Mouse (Mus musculus): ENCODE results near the gene Cd81. TPM values are rescaled to one million over a fixed set of nuclear protein-coding genes. Genes with fewer than 3 reads are reported as not detected.

Gene Cd81
- total RNA-seq, 2 experiments from 2014 or later, result 203 to 214 TPM

DNA sequence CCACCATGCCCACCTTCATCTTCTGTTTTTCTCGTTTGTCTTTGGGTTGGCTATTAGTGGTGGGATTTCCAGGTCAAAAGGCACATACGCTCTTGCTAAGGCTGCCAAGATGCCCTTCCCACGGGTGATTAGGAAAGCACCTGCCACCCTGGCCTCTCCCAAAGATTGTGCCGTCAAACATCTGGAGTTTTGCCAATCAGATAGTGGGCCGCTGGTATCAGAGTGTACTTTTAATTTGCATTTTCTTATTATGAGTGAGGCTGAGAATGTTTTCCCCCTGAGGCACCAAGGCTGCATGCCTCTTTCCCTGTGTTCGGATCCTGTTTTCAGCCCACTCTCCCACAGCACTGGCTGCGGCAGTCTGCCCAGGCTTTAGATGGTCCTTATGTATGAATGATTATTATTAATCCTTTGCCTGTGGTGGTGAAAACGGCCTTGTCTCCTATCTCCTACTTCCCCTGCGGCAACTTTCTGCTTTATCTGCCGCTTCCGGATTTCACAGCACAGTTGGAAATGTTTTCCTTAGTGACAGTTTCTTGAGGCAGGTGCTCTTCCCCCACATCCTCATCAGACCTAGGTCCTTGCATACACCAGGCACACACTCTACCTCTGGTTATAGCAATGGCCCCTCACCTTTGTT is 52.8 kb downstream of the Cd81 start:
- no peak for ATAC-seq (replicated peaks; ENCODE audit: low FRiP score, low TSS enrichment, poor library complexity, severe bottlenecking)

- no peak for ATAC-seq (replicated peaks; ENCODE audit: low FRiP score, low TSS enrichment, poor library complexity, severe bottlenecking)
Measured at GRCm38 (mm10) chr7:143106062-143106461, 53.5 kb downstream of the Cd81 start, which contains the start of gene Kcnq1. TSS of gene Kcnq1 (plus strand) at chr7:143106362.

GRCm38 (mm10) chr7:143106672-143107465 is 54.3 kb downstream of the Cd81 start:
- ATAC-seq (replicated peaks; ENCODE audit: low FRiP score, low TSS enrichment, poor library complexity, severe bottlenecking), result peak; percentile 10; the same call in 1 of the 2 replicates

DNA sequence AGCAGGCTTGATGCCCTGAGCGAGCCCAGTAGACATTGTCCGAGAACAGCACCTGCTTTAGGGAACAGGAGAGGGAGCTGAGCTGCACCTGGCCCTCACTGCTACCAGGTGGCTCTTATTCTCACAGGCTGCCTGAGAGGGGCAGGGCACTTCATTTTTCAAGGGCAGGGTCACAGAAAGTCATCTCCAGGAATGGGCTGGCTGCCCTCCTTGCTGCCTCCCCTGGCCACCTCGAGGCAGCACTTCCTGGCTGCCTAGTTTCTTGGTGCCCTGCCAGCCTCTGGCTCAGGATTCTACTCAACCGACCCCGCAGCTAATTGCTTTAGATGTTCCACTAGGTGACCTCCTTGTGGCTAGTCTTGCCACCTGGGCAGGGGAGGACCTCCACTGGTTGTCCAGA is 55.7 kb downstream of the Cd81 start:
- no peak for ATAC-seq (replicated peaks; ENCODE audit: low FRiP score, low TSS enrichment, poor library complexity, severe bottlenecking)

DNA sequence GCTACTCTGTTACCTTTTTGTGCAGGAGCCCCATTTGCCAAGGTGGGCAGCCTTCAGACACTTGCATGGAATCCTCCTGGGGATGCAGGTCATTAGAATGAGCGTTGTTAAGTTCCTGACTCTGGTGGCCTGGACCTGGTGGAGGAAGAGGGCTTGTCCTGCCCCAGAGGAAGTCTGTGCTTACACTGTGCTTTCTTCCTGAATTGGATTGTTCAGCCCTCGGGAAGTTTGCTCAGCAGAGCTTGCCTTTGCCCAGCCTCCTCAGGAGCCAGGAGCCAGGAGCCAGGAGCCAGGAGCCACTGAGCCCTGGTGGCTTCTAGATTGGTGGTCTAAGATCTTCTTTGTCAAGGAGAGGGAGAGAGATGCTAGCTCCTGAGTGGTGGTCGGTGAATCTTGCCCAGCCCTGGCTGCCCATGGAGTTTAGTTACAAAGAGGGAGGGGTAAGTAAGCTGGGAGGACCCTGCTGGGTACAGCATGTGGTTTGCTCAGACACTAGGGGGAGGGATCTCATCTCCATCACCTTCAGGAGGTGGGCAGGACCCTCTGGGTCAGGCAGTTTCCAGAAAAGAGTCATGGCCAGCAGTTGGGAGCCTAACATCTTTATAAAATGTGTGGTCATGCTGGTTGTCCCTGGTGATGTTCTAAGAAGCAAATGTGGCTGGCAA is 56.6 kb downstream of the Cd81 start:
- no peak for ATAC-seq (replicated peaks; ENCODE audit: low FRiP score, low TSS enrichment, poor library complexity, severe bottlenecking)

GRCm38 (mm10) chr7:143109696-143110095 is 57.2 kb downstream of the Cd81 start:
- ATAC-seq (replicated peaks; ENCODE audit: low FRiP score, low TSS enrichment, poor library complexity, severe bottlenecking), result no peak

DNA sequence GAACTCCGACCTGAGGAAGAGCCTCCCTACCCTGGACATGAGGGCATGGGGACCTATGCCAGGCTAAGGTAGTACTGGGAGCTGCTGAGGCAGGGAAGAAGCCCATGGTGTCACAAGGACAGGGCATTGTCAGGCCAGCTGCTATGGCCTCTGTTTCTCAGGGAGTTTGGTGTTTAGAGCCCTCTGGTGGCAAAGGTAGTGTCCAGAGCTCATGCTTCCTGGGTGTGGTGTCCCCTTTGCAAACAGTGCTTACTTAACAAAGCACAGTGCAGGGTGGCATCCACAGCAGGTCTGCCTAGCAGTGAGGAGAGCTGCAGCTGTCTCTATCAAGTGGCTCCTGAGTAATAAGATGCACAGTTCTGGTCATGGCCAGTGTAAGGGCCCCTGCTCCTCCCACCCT is 58.3 kb downstream of the Cd81 start:
- no peak for ATAC-seq (replicated peaks; ENCODE audit: low FRiP score, low TSS enrichment, poor library complexity, severe bottlenecking)

DNA sequence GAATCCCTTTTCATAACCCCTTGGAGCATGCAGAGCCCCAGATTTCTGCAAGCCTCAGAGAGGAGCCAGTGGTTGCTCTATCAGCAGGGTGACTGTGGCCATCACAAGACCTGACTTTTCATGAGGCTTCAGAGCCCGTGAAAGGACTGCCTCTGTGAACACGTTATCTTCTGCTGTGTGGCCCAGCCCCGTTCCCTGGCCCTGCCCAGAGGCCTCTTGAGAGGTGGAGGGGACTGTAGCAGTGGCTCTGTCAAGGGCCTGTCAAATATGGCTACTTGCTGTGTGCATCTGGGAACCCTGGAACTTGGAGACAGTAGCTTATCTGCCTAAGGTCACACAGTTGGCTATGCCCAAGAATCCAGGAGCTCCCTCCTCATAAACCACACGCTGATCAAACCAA is 59.2 kb downstream of the Cd81 start:
- ATAC-seq (replicated peaks; ENCODE audit: low FRiP score, low TSS enrichment, poor library complexity, severe bottlenecking), result 0 out of 2 replicates have a peak, but pooled peaks have one; percentile 46

GRCm38 (mm10) chr7:143112395-143112794 is 59.9 kb downstream of the Cd81 start:
- no peak for ATAC-seq (replicated peaks; ENCODE audit: low FRiP score, low TSS enrichment, poor library complexity, severe bottlenecking)

DNA sequence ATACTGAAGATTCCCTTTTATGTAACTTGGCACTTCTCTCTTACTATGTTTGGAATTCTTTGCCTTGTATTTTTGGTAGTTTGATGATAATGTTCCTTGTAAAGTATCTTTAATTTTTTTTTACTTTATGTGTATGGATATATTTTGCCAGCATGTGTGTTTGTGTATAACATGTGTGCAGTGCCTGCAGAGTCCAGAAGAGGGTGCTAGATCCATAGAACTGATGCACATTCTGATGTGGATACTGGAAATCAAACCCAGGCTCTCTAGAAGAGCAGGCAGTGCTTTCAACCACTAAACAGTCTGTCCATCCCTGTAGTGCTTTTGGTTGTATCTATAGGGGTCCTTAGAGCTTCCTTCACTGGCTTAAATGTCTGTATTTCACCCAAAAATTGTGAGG is 62.2 kb downstream of the Cd81 start:
- ATAC-seq (replicated peaks; ENCODE audit: low FRiP score, low TSS enrichment, poor library complexity, severe bottlenecking), result no peak

- no peak for ATAC-seq (replicated peaks; ENCODE audit: low FRiP score, low TSS enrichment, poor library complexity, severe bottlenecking)
Measured at GRCm38 (mm10) chr7:143116521-143116920, 64.0 kb downstream of the Cd81 start.

Other genes starting within 250 kb of the Cd81 start
- gene Th, start 121.6 kb upstream of the Cd81 start, total RNA-seq (2014; fragmentation: Nextera tagmentation), result not detected in 2 replicates
- not detected in 2 replicates for gene Th, start 121.6 kb upstream of the Cd81 start, total RNA-seq (2017)
- gene Ascl2, start 83.5 kb upstream of the Cd81 start, total RNA-seq (2014; fragmentation: Nextera tagmentation), result not detected in 2 replicates
- gene Ascl2, start 83.5 kb upstream of the Cd81 start, total RNA-seq (2017), result 0.99 TPM in 1 of 2 replicates, not detected in the other
- gene Tspan32, start 47.7 kb upstream of the Cd81 start, total RNA-seq (2014; fragmentation: Nextera tagmentation), result 163 and 191 TPM in 2 replicates
- gene Tspan32, start 47.7 kb upstream of the Cd81 start, total RNA-seq (2017), result 94.2 and 132 TPM in 2 replicates
- 36.9 and 58.7 TPM in 2 replicates for gene Tssc4, start 16.5 kb downstream of the Cd81 start, total RNA-seq (2014; fragmentation: Nextera tagmentation)
- gene Tssc4, start 16.5 kb downstream of the Cd81 start, total RNA-seq (2017), result 15.5 and 37.8 TPM in 2 replicates
- gene Trpm5, start 41.9 kb downstream of the Cd81 start, total RNA-seq (2014; fragmentation: Nextera tagmentation), result 0.13 TPM in 1 of 2 replicates, not detected in the other
- gene Trpm5, start 41.9 kb downstream of the Cd81 start, total RNA-seq (2017), result 2.3 TPM in 1 of 2 replicates, not detected in the other
- 0.46 TPM in 1 of 2 replicates, not detected in the other for gene Kcnq1, start 53.6 kb downstream of the Cd81 start, total RNA-seq (2014; fragmentation: Nextera tagmentation)
- not detected in 2 replicates for gene Kcnq1, start 53.6 kb downstream of the Cd81 start, total RNA-seq (2017)